Comparison of ENCODE assay signal across 8 mouse cellular contexts in genomic region chr2:168072436-168073131, GRCm38 (mm10). TPM values are rescaled to one million over a fixed set of nuclear protein-coding genes. Genes with fewer than 3 reads are reported as not detected.
DNase-seq lines count a peak whose midpoint lies in the region; ATAC-seq and TF ChIP-seq lines count a peak whose summit lies in the region.

No protein-coding gene starts in this region.

- no peak overlapping the region for H3K4me3 ChIP-seq in kidney, embryonic 14.5 days (ENCODE audit: low read length)
- no peak overlapping the region for H3K4me3 ChIP-seq in forebrain, embryonic 15.5 days
- H3K4me3 ChIP-seq in hindbrain, postnatal 0 days (ENCODE audit: low read length) = no peak overlapping the region
- no peak overlapping the region for H3K4me3 ChIP-seq in midbrain, embryonic 14.5 days (replicated peaks; ENCODE audit: low read depth, low read length)

- no peak overlapping the region for H3K9ac ChIP-seq in kidney, embryonic 14.5 days (ENCODE audit: low read depth, low read length)
- no peak overlapping the region for H3K9ac ChIP-seq in forebrain, embryonic 15.5 days (replicated peaks)
- H3K9ac ChIP-seq in hindbrain, postnatal 0 days (replicated peaks; ENCODE audit: low read length) = no peak overlapping the region
- H3K9ac ChIP-seq in midbrain, embryonic 14.5 days (replicated peaks; ENCODE audit: low read length) = no peak overlapping the region

- H3K27ac ChIP-seq in kidney, embryonic 14.5 days (ENCODE audit: low read depth, low read length) = peak overlapping the region; percentile 91
- H3K27ac ChIP-seq in forebrain, embryonic 15.5 days (replicated peaks) = no peak overlapping the region
- H3K27ac ChIP-seq in hindbrain, postnatal 0 days = no peak overlapping the region
- H3K27ac ChIP-seq in midbrain, embryonic 14.5 days (replicated peaks; ENCODE audit: low read depth, low read length) = no peak overlapping the region

- H3K4me1 ChIP-seq in kidney, embryonic 14.5 days (ENCODE audit: control insufficient read depth, insufficient read depth, low read length) = peaks cover 27% of the 10 kb centered on the region
- peaks cover 7% of the 10 kb centered on the region for H3K4me1 ChIP-seq in forebrain, embryonic 15.5 days
- no peaks in the 10 kb centered on the region for H3K4me1 ChIP-seq in hindbrain, postnatal 0 days (ENCODE audit: insufficient read depth, low read length)
- no peaks in the 10 kb centered on the region for H3K4me1 ChIP-seq in midbrain, embryonic 14.5 days (ENCODE audit: control insufficient read depth, insufficient read depth, low read length)

- ATAC-seq in kidney, embryonic 14.5 days (ENCODE audit: low FRiP score, low TSS enrichment) = peak; percentile 85
- ATAC-seq in forebrain, embryonic 15.5 days (replicated peaks) = peak; percentile 38
- peak; percentile 27; the same call in 1 of the 2 replicates for ATAC-seq in hindbrain, postnatal 0 days
- ATAC-seq in midbrain, embryonic 14.5 days (ENCODE audit: low FRiP score, low TSS enrichment) = 0 out of 2 replicates have a peak, but pooled peaks have one; percentile 20
- no peak for ATAC-seq in monocyte, adult 5-6 weeks (replicated peaks; ENCODE audit: insufficient number of reproducible peaks, low FRiP score, low TSS enrichment, poor library complexity, severe bottlenecking)

- no peak for DNase-seq in kidney, postnatal 14 days
- peak; percentile 49 for DNase-seq in R1 (ENCODE audit: low read depth, low spot score)
- DNase-seq in hindbrain, postnatal 0 days (ENCODE audit: low spot score) = peak; percentile 22
- no peak for DNase-seq in midbrain, embryonic 14.5 days
- DNase-seq in urinary bladder, adult 2 months (ENCODE audit: low spot score) = no peak

- 2% methylated on average over 10 of the region's 12 CpGs for WGBS in kidney, embryonic 14.5 days
- 2% methylated on average over 10 of the region's 12 CpGs for WGBS in forebrain, embryonic 15.5 days
- WGBS in hindbrain, postnatal 0 days = 10% methylated on average over 12 of the region's 12 CpGs
- WGBS in midbrain, embryonic 14.5 days = 7% methylated on average over 12 of the region's 12 CpGs

- no peak for TF ChIP-seq CTCF in hindbrain, postnatal 0 days (IDR thresholded peaks at IDR 0.05; ENCODE audit: low read depth)

- no peaks in the 10 kb centered on the region for H3K27me3 ChIP-seq in kidney, embryonic 14.5 days (ENCODE audit: control insufficient read depth, insufficient read depth, low read length)
- H3K27me3 ChIP-seq in forebrain, embryonic 15.5 days = no peaks in the 10 kb centered on the region
- no peaks in the 10 kb centered on the region for H3K27me3 ChIP-seq in hindbrain, postnatal 0 days (ENCODE audit: insufficient read depth, low read length)
- no peaks in the 10 kb centered on the region for H3K27me3 ChIP-seq in midbrain, embryonic 14.5 days (ENCODE audit: control insufficient read depth, insufficient read depth, low read length)

- H3K4me2 ChIP-seq in kidney, embryonic 14.5 days (replicated peaks; ENCODE audit: low read depth, low read length) = peak overlapping the region; percentile 25
- no peak overlapping the region for H3K4me2 ChIP-seq in forebrain, embryonic 15.5 days (replicated peaks)
- no peak overlapping the region for H3K4me2 ChIP-seq in hindbrain, postnatal 0 days (ENCODE audit: low read depth, low read length)
- H3K4me2 ChIP-seq in midbrain, embryonic 14.5 days (ENCODE audit: low read length) = no peak overlapping the region

- H3K9me3 ChIP-seq in kidney, embryonic 14.5 days (ENCODE audit: control insufficient read depth, low read length) = no peaks in the 10 kb centered on the region
- H3K9me3 ChIP-seq in forebrain, embryonic 15.5 days = no peaks in the 10 kb centered on the region
- H3K9me3 ChIP-seq in hindbrain, postnatal 0 days (ENCODE audit: low read length) = no peaks in the 10 kb centered on the region
- no peaks in the 10 kb centered on the region for H3K9me3 ChIP-seq in midbrain, embryonic 14.5 days (ENCODE audit: control insufficient read depth, low read length)

- H3K36me3 ChIP-seq in kidney, embryonic 14.5 days (ENCODE audit: control insufficient read depth, insufficient read depth, low read length) = no peaks in the 10 kb centered on the region
- no peaks in the 10 kb centered on the region for H3K36me3 ChIP-seq in forebrain, embryonic 15.5 days
- no peaks in the 10 kb centered on the region for H3K36me3 ChIP-seq in hindbrain, postnatal 0 days (ENCODE audit: insufficient read depth, low read length)
- no peaks in the 10 kb centered on the region for H3K36me3 ChIP-seq in midbrain, embryonic 14.5 days (ENCODE audit: control insufficient read depth, insufficient read depth, low read length)

RNA-seq across cellular contexts. Expression of gene Pard6b, which starts 8.2 kb away (rescaled TPM):
- 9.7 and 22.0 TPM in 2 replicates for polyA plus RNA-seq in kidney, embryonic 14.5 days (2014; fragmentation: Nextera tagmentation; extraction: Ambion mirVana)
- polyA plus RNA-seq in forebrain, embryonic 15.5 days (2015; fragmentation: Nextera tagmentation; extraction: Ambion mirVana) = 6.9 and 7.4 TPM in 2 replicates
- total RNA-seq in hindbrain, postnatal 0 days (2014; rRNA removed) = 5.1 and 7.7 TPM in 2 replicates
- 3.7 and 4.5 TPM in 2 replicates for polyA plus RNA-seq in hindbrain, postnatal 0 days (2015; fragmentation: Nextera tagmentation; extraction: Ambion mirVana)
- polyA plus RNA-seq in midbrain, embryonic 14.5 days (2014; fragmentation: Nextera tagmentation; extraction: Ambion mirVana) = 8.2 and 9.2 TPM in 2 replicates
- 0.78 to 2.5 TPM in 2 of 3 replicates, not detected in the other for total RNA-seq in monocyte, adult 5-6 weeks (2017)
- 6.3 and 8.3 TPM in 2 replicates for polyA plus RNA-seq in urinary bladder, adult 2 months (2012; rRNA removed)

Comparison
In these comparisons a context has a peak if more than half of its experiments do, and no peak if none do; other contexts are left out.
1. DNase-seq: peak in R1 (single experiment) and hindbrain, postnatal 0 days (single experiment); none in kidney, postnatal 14 days (single experiment), midbrain, embryonic 14.5 days (single experiment) and urinary bladder, adult 2 months (single experiment).